Mouse (Mus musculus) megakaryocyte, embryonic 14.5 days (primary cell): ENCODE measurements around the gene Gm43951. TPM values are rescaled to one million over a fixed set of nuclear protein-coding genes. Genes with fewer than 3 reads are reported as not detected.

Experiments used
- H3K27me3 ChIP-seq: replicated peaks from 2 replicates; pipeline ENCODE3; 2012; ENCODE audit warnings: inconsistent platforms
- H3K36me3 ChIP-seq: replicated peaks from 2 replicates; pipeline ENCODE3; 2012; ENCODE audit warnings: low read length, inconsistent platforms, mixed read lengths
- H3K4me1 ChIP-seq: 2 replicates; pipeline ENCODE4 v1.6.1; 2012; ENCODE audit warnings: inconsistent platforms
- H3K4me3 ChIP-seq: replicated peaks from 2 replicates; pipeline ENCODE3; 2012; ENCODE audit warnings: moderate library complexity, mild to moderate bottlenecking, inconsistent platforms
- H3K9me3 ChIP-seq: 2 replicates; pipeline ENCODE4 v1.6.1; 2012; ENCODE audit warnings: inconsistent platforms
- FLI1 ChIP-seq: IDR thresholded peaks from 2 replicates; pipeline ENCODE4 v1.6.1; 2012; ENCODE audit warnings: low read length, inconsistent platforms, mixed read lengths
- GATA1 ChIP-seq: IDR thresholded peaks from 3 replicates; pipeline ENCODE4 v1.6.1; 2012; ENCODE audit warnings: mixed read lengths, low read length, inconsistent platforms, borderline replicate concordance
- polyA plus RNA-seq: library from polyadenylated mRNA; stranded (reverse); fragments of >175 nt; gene quantifications from 2 replicates; pipeline ENCODE4 v1.2.3, GENCODE M21; 2012; ENCODE audit warnings: low replicate concordance; ENCODE audit not compliant: insufficient read depth

The Gm43951 gene
- polyA plus RNA-seq, 1 experiment = not detected

DNA sequence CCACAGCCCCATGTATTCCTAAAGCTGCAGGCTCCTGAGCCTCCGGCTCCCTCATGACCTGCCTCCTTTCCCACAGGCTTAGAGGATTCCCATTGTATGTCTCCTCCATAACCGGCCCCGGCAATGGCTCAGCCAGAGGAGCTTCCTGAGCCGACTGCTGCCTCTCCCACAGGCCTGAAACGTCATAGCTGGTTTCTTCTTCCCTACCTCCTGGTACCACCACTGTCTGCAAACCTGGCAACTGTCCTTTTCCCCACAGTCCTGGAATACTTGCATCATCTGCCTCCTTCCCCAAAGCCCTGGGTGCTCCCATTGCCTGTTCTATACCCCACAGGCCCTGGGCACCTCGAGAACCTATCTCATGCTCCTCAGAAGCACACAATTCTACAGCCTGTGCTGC lies 1.4 kb downstream of the Gm43951 start:
- peaks cover 40% of the 10 kb centered on the region for H3K4me1 ChIP-seq
- no peaks in the 10 kb centered on the region for H3K9me3 ChIP-seq
- no peaks in the 10 kb centered on the region for H3K27me3 ChIP-seq
- peak overlapping the region; percentile 96 for H3K4me3 ChIP-seq
- TF ChIP-seq FLI1 (no peak), GATA1 (no peak)
- H3K36me3 ChIP-seq = peaks cover 35% of the 10 kb centered on the region

DNA sequence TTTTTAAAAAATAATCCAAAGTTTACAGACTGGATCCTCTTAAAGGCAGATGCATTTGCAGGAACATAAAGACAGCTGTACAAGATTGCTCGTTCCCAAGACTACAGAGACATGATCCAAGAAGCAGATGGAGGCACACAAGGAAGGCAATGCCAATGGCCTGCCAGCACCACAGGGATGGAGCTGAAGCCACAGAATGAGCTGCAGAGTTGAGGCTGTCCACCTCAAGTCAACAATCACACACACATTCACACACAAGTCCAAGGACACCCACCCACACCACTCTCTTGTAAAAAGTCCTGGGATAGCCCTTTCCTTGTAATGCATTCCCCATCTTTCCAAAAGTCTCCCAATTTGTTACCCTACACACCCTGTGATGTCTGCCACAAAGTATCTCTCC lies 3.2 kb downstream of the Gm43951 start:
- H3K27me3 ChIP-seq = no peaks in the 10 kb centered on the region
- TF ChIP-seq GATA1 (no peak), FLI1 (no peak)
- no peaks in the 10 kb centered on the region for H3K9me3 ChIP-seq
- H3K4me1 ChIP-seq = peaks cover 40% of the 10 kb centered on the region
- no peak overlapping the region for H3K4me3 ChIP-seq
- peaks cover 33% of the 10 kb centered on the region for H3K36me3 ChIP-seq

DNA sequence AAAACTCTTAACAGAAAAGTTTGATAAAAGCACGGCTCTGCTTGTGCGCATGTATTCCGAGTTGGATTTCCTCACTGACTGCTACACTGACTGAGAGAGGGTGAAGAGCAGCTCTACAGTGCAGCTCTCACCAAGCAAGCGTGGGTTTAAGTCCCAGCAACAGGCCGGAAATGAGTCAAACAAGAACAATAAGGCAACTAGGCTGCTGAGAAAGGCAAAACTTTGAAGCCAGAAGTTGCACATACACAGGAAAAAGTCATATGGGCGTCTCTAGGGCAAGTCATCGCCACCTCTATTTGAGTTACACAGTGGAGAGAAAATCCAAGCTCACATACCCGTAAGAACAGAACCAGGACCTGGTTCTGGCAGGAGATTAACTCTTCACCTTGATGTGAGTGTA lies 10.1 kb downstream of the Gm43951 start:
- no peak overlapping the region for H3K4me3 ChIP-seq
- no peaks in the 10 kb centered on the region for H3K9me3 ChIP-seq
- no peaks in the 10 kb centered on the region for H3K27me3 ChIP-seq
- TF ChIP-seq GATA1 (no peak), FLI1 (no peak)
- peaks cover 57% of the 10 kb centered on the region for H3K36me3 ChIP-seq
- peaks cover 7% of the 10 kb centered on the region for H3K4me1 ChIP-seq

DNA sequence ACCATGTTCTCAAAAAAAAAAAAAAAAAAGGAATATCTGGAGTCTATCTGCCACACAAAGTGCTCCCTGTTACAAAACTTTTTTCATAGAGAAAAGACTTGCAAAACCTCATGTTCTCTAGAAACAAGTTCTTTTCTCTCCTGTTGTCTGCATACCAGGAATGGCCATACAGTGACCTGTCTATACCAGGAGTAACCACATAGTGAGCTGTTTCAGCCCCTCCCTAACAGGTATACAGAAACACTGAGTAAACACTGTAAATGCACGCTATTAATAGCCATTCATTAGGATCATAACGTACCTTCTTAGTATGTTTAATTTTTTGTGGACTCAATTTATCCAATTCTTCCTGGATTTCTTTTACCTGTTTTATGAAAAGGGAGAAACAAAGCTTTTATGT lies 12.4 kb downstream of the Gm43951 start:
- no peak for TF ChIP-seq GATA1
- TF ChIP-seq FLI1 = no peak
- no peaks in the 10 kb centered on the region for H3K9me3 ChIP-seq
- H3K36me3 ChIP-seq = peaks cover 66% of the 10 kb centered on the region
- H3K27me3 ChIP-seq = no peaks in the 10 kb centered on the region
- H3K4me1 ChIP-seq = peaks cover 7% of the 10 kb centered on the region
- no peak overlapping the region for H3K4me3 ChIP-seq

DNA sequence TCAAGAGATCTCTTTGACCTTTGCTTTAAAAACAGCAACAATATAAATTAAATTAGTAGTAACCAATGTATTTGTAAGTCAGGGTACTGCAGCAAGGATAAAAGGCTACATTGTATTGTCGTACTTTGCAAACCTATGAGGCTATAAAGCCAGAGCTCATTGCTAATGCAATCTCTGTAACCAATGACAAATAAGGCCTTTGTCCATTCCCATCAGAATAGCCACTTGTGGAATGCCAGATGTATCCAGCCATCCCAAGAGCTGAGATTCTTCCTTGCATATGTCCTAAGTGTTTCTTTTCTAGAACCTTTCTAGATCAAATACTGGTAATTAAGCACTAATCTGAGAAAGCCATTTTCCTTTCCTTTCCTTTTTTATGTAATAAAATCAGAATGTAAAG lies 15.8 kb downstream of the Gm43951 start:
- H3K4me3 ChIP-seq = no peak overlapping the region
- no peak for TF ChIP-seq FLI1
- TF ChIP-seq GATA1 = no peak
- peaks cover 71% of the 10 kb centered on the region for H3K36me3 ChIP-seq
- no peaks in the 10 kb centered on the region for H3K9me3 ChIP-seq
- no peaks in the 10 kb centered on the region for H3K27me3 ChIP-seq
- peaks cover 16% of the 10 kb centered on the region for H3K4me1 ChIP-seq

DNA sequence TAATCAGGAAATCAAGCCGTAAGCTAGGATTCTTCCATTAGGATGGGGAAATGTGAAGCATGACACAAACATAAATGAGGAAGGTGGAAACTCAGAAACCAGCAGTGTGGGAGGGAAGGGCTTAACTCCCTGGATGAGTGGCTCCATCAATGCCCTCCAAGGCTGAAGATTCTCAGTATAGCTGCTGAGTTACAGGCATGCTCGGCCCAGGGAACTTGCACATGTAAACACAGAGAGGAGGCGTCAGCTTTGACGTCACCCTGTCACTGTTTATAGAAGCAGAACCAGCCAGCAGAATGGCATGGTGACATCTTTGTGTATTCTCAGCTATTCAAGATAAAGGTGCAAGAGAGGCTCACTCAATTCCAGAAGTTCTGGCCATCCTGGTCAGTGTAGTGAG lies 22.4 kb downstream of the Gm43951 start:
- H3K4me1 ChIP-seq = peaks cover 17% of the 10 kb centered on the region
- no peaks in the 10 kb centered on the region for H3K27me3 ChIP-seq
- TF ChIP-seq FLI1 = no peak
- TF ChIP-seq GATA1 = no peak
- peaks cover 72% of the 10 kb centered on the region for H3K36me3 ChIP-seq
- no peaks in the 10 kb centered on the region for H3K9me3 ChIP-seq
- no peak overlapping the region for H3K4me3 ChIP-seq

DNA sequence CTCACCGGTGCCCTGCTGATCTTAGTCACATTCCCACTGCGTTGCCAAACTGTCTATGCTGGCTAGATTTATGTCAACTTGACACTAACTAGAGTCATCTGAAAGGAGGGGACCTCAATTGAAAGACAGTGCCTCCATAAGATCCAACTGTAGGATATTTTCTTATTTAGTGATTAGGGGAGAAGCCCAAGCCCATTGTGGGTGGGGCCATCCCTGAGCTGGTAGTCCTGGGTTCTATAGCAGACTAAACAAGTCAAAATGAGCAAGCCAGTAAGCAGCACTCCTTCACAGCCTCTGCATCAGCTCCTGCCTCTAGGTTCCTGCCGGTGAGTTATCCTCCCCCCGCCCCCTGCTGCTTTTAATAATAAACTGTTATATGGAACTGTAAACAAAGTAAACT lies 25.5 kb downstream of the Gm43951 start:
- Histone ChIP-seq H3K36me3 (peaks cover 74% of the 10 kb centered on the region), H3K27me3 (no peaks in the 10 kb centered on the region), H3K9me3 (no peaks in the 10 kb centered on the region), H3K4me1 (peaks cover 4% of the 10 kb centered on the region), H3K4me3 (no peak overlapping the region)
- TF ChIP-seq FLI1 = no peak
- TF ChIP-seq GATA1 = no peak

DNA sequence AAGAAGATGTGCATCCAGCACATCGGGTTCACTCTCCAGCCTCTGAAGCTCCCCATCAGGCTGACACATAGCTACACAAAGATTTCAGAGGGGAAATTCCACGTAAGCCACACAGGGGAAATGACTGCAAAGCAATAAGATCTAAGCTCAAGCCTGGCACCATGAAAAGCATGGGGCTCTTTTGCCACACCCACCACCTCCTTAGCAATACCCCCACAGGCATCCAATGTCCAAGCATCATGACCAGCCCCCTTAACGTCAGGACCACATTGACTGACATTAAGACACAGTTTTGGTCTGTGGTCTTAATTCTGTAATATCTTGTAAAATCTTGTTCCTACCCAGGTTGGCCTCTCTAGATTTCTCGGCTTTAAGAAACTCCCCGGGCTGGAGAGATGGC lies 26.1 kb downstream of the Gm43951 start:
- Histone ChIP-seq H3K4me3 (no peak overlapping the region), H3K36me3 (peaks cover 76% of the 10 kb centered on the region), H3K9me3 (no peaks in the 10 kb centered on the region), H3K4me1 (no peaks in the 10 kb centered on the region), H3K27me3 (no peaks in the 10 kb centered on the region)
- TF ChIP-seq GATA1 (no peak), FLI1 (no peak)

DNA sequence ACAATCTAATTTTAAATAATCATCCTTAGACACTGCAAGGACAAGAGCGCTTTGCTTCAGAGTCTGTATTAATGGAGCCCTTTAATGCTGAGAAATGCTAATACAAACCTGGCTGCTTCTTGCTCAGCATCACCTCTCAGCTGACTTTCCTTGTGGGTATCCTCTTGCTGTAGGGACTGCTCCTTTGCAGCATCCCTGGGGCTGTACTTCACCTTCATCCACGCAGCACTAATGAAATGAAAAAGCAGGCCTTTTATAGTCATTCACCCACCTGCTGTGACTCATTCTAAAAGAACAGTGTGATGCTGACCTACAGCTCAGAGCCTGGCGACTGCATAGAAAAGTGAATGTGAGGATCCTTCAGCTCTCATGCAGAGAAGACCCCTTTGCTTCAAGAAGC lies 30.1 kb downstream of the Gm43951 start:
- Histone ChIP-seq H3K4me3 (no peak overlapping the region), H3K9me3 (no peaks in the 10 kb centered on the region), H3K27me3 (no peaks in the 10 kb centered on the region), H3K36me3 (peaks cover 90% of the 10 kb centered on the region), H3K4me1 (no peaks in the 10 kb centered on the region)
- TF ChIP-seq FLI1 (no peak), GATA1 (no peak)

DNA sequence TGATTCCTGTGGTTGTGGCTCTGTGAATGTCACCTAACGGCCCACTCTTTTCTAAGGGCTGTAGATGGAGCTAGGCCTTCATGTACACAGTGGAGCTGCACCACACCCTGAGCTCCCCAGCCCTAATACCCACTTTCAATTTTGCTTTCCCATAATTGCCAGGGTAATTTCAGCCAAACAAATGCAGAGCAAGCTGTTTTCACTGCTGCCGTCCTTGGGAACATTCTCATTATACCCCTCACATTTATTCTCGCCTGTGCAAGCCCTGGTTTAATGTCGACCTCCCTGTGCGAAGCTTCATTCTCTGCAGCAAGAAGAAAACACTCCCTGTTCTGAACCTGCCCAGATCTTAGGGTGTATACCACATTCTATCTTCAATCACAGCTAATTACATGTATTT lies 30.7 kb downstream of the Gm43951 start:
- Histone ChIP-seq H3K27me3 (no peaks in the 10 kb centered on the region), H3K4me1 (no peaks in the 10 kb centered on the region), H3K4me3 (no peak overlapping the region), H3K36me3 (peaks cover 85% of the 10 kb centered on the region), H3K9me3 (no peaks in the 10 kb centered on the region)
- TF ChIP-seq FLI1 = no peak

DNA sequence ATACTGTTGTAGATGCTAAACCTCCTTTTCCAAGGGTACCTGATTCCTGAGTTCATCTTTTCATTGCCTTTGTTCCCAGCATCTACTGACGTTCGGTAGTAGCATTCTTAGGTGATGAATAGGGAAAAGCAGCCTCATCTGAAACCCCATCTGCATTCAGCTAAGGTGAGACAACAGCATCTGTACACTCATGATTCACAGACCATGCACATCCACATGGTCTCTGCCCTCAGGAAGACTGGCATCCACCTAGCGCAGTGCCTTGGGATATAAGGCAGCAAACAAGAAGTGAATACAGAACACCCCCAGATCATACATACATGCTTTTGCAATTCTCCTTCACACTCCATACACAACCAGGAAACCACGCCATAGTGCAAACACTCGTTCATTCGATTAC lies 31.9 kb downstream of the Gm43951 start:
- Histone ChIP-seq H3K4me1 (no peaks in the 10 kb centered on the region), H3K9me3 (no peaks in the 10 kb centered on the region), H3K4me3 (no peak overlapping the region), H3K27me3 (no peaks in the 10 kb centered on the region), H3K36me3 (peaks cover 86% of the 10 kb centered on the region)
- no peak for TF ChIP-seq FLI1
- TF ChIP-seq GATA1 = no peak
